Mouse (Mus musculus): ENCODE measurements around the gene Ctnnal1. TPM values are rescaled to one million over a fixed set of nuclear protein-coding genes. Genes with fewer than 3 reads are reported as not detected.

Ctnnal1 gene
- polyA plus RNA-seq, 1 experiment = 34.5 TPM

DNA sequence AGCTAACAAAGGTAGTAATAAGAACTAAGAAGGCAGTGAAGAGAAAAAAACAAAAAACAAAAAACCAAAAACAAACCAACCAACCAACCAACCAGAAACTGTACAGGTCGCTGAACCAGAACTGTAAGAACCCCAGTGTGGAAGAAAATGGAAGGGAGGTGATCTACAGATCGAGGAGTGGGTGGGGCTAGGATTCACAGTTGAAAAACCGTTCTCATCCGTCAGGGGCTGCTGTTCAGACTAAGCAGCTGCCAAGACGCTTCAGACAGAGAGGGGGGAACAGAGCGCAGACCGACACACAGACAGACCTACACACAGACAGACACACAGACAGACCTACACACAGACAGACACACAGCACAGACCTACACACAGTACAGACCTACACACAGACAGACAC is 22.5 kb downstream of the Ctnnal1 start:
- TF ChIP-seq POLR2A (IDR thresholded peaks at IDR 0.05; ENCODE audit: borderline replicate concordance, insufficient read depth, low read length) = no peak
- no peak for TF ChIP-seq CTCF (IDR thresholded peaks at IDR 0.05; ENCODE audit: borderline replicate concordance, insufficient read depth, low read depth, low read length)
- Histone ChIP-seq H3K27ac (ENCODE audit: insufficient read depth, low read length) (no peak overlapping the region), H3K27me3 (ENCODE audit: control insufficient read depth, insufficient read depth, low read length) (no peaks in the 10 kb centered on the region), H3K4me3 (replicated peaks; ENCODE audit: insufficient read depth, low read depth, low read length) (no peak overlapping the region), H3K4me1 (ENCODE audit: control insufficient read depth, insufficient read depth, low read length) (no peaks in the 10 kb centered on the region)
- no peak for DNase-seq
- 66% methylated on average over 7 of the region's 7 CpGs for WGBS

DNA sequence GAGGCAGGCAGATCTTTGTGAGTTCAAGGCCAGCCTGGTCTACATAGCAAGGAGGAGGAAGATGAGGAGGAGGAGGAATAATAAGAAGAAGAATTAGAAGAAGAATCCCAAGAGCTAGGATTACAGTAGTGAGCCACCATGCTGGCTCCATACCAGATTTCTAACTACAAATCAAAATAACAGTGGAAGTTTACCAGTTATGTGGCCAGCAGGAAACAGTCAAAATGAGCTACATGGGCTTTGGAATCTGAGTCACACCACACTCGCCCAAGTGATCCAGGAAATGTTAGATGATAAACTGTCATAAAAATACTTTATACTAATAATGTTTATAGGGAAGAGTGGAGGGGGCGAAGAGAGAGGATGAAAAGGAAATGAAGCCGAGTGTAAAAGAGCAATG is 24.7 kb downstream of the Ctnnal1 start:
- WGBS = 98% methylated on average over 3 of the region's 3 CpGs
- H3K27ac ChIP-seq (ENCODE audit: insufficient read depth, low read length) = no peak overlapping the region
- H3K4me3 ChIP-seq (replicated peaks; ENCODE audit: insufficient read depth, low read depth, low read length) = no peak overlapping the region
- H3K27me3 ChIP-seq (ENCODE audit: control insufficient read depth, insufficient read depth, low read length) = no peaks in the 10 kb centered on the region
- no peaks in the 10 kb centered on the region for H3K4me1 ChIP-seq (ENCODE audit: control insufficient read depth, insufficient read depth, low read length)
- no peak for DNase-seq
- TF ChIP-seq POLR2A (IDR thresholded peaks at IDR 0.05; ENCODE audit: borderline replicate concordance, insufficient read depth, low read length) = no peak
- no peak for TF ChIP-seq CTCF (IDR thresholded peaks at IDR 0.05; ENCODE audit: borderline replicate concordance, insufficient read depth, low read depth, low read length)

DNA sequence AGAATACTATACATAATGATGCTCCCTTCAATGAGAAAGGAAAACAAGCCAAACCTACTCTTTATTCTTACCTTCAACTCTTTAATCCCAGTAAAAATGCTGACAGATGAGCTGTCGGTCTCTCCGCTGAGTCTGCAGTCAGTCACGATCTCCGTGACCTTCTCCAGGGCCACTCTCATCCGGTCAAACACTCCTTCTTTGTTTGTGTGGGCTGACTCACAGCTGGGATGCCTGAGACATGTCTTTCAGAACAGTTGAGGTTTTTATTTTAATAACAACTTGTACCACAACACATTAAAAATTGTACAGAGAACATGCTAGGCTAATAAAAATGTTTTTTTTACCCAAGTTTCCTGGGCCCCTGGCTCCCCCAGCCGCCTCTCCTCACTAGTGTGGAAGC is 27.3 kb downstream of the Ctnnal1 start:
- Histone ChIP-seq H3K27me3 (ENCODE audit: control insufficient read depth, insufficient read depth, low read length) (no peaks in the 10 kb centered on the region), H3K4me3 (replicated peaks; ENCODE audit: insufficient read depth, low read depth, low read length) (no peak overlapping the region), H3K4me1 (ENCODE audit: control insufficient read depth, insufficient read depth, low read length) (no peaks in the 10 kb centered on the region), H3K27ac (ENCODE audit: insufficient read depth, low read length) (no peak overlapping the region)
- WGBS = 87% methylated on average over 6 of the region's 6 CpGs
- TF ChIP-seq POLR2A (IDR thresholded peaks at IDR 0.05; ENCODE audit: borderline replicate concordance, insufficient read depth, low read length) (no peak), CTCF (IDR thresholded peaks at IDR 0.05; ENCODE audit: borderline replicate concordance, insufficient read depth, low read depth, low read length) (no peak)
- no peak for DNase-seq

DNA sequence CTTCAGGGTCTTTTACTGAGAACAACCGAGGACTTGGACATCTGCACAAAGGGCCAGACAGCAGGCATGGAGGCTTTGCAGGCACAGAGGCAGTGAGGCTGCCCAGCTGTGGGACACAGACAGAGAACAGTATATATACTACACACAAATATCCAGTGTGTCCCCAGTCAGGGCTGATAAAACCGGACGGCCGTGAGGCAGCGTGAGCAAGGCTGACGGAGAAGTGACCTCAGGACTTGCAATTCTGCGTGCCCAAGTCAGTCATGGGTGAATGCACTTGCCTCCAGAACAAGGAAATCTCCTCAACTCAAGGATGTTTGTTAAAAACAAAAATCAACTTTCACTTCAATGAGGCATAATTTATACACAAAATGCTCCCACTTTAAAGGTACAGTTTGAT is 33.0 kb downstream of the Ctnnal1 start:
- H3K4me1 ChIP-seq (ENCODE audit: control insufficient read depth, insufficient read depth, low read length) = no peaks in the 10 kb centered on the region
- no peak for TF ChIP-seq POLR2A (IDR thresholded peaks at IDR 0.05; ENCODE audit: borderline replicate concordance, insufficient read depth, low read length)
- TF ChIP-seq CTCF (IDR thresholded peaks at IDR 0.05; ENCODE audit: borderline replicate concordance, insufficient read depth, low read depth, low read length) = no peak
- H3K4me3 ChIP-seq (replicated peaks; ENCODE audit: insufficient read depth, low read depth, low read length) = no peak overlapping the region
- H3K27ac ChIP-seq (ENCODE audit: insufficient read depth, low read length) = no peak overlapping the region
- 87% methylated on average over 7 of the region's 7 CpGs for WGBS
- no peaks in the 10 kb centered on the region for H3K27me3 ChIP-seq (ENCODE audit: control insufficient read depth, insufficient read depth, low read length)
- no peak for DNase-seq

DNA sequence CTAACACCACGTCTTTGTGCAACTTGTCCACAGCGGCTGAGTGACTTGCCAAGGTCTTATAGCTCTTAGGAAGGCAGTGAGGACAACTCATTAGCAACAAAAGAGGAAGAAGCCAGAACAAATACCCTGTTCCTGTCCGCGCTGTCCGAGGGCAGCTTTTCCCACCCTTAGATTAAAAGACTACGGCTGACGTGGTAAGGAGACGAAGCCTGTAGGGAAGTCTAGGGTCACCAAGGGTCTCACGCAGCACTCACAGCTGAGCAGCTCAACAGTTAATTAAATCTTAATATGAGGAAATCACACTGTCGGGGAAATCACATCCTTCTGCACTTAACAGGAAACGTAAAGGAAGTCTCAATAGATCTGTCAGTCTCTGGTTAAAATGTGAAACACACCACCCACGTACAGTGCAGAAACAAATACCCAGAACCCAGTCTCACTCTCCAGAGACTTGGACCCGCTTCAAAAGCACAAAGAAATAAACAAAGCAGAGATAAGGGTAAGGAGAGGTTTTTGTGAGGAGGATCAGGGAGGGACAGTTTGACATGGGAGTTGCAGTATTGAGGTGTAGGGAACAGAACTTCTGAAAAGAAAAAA is 33.9 kb downstream of the Ctnnal1 start:
- H3K4me3 ChIP-seq (replicated peaks; ENCODE audit: insufficient read depth, low read depth, low read length) = no peak overlapping the region
- 78% methylated on average over 13 of the region's 13 CpGs for WGBS
- no peak overlapping the region for H3K27ac ChIP-seq (ENCODE audit: insufficient read depth, low read length)
- H3K27me3 ChIP-seq (ENCODE audit: control insufficient read depth, insufficient read depth, low read length) = no peaks in the 10 kb centered on the region
- DNase-seq = no peak
- TF ChIP-seq CTCF (IDR thresholded peaks at IDR 0.05; ENCODE audit: borderline replicate concordance, insufficient read depth, low read depth, low read length) (no peak), POLR2A (IDR thresholded peaks at IDR 0.05; ENCODE audit: borderline replicate concordance, insufficient read depth, low read length) (no peak)
- no peaks in the 10 kb centered on the region for H3K4me1 ChIP-seq (ENCODE audit: control insufficient read depth, insufficient read depth, low read length)

DNA sequence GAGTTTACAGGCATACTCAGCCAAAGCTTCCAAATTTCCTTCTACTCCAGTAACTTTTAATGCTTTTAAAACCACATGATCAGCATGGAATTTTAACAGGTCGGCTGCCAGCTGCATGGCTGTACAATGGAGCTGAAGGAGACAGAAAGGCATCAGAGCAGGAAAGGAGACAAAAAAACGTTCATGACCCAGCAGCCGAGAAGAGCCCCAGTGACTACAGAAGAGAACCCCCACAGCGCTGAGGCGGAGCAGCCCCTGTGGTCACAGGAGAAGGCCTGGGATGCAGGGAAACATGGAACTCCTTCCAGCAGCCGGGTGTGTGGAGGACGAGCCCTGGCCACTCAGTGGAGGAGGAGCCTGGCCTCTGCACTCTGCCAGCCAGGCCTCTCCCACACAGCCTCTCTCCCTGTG is 35.5 kb downstream of the Ctnnal1 start:
- Histone ChIP-seq H3K4me1 (ENCODE audit: control insufficient read depth, insufficient read depth, low read length) (no peaks in the 10 kb centered on the region), H3K27me3 (ENCODE audit: control insufficient read depth, insufficient read depth, low read length) (no peaks in the 10 kb centered on the region), H3K27ac (ENCODE audit: insufficient read depth, low read length) (no peak overlapping the region), H3K4me3 (replicated peaks; ENCODE audit: insufficient read depth, low read depth, low read length) (no peak overlapping the region)
- TF ChIP-seq CTCF (IDR thresholded peaks at IDR 0.05; ENCODE audit: borderline replicate concordance, insufficient read depth, low read depth, low read length) = no peak
- no peak for TF ChIP-seq POLR2A (IDR thresholded peaks at IDR 0.05; ENCODE audit: borderline replicate concordance, insufficient read depth, low read length)
- 25% methylated on average over 7 of the region's 7 CpGs for WGBS
- peak in 1 of 2 experiments; percentile 22 for DNase-seq

DNA sequence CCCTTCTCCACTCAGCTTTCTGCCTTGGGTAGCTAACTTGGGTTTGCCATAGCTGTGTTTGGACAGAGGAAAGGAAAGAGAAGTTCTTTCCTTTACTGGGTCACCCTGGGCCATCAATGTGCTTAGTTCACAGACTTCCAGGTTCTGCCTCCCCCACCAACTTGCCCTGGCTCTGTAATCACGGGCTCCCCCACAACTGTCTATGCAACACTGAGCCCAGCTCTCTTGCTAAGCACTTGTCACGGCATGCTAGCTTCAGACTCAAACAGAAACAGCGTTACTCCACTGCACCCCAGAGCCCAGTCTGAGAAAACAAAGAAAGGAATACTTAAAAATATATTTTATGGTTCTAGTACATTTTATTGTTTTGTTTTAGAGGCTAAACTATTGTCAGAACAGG is 36.1 kb downstream of the Ctnnal1 start:
- Histone ChIP-seq H3K27me3 (ENCODE audit: control insufficient read depth, insufficient read depth, low read length) (no peaks in the 10 kb centered on the region), H3K4me3 (replicated peaks; ENCODE audit: insufficient read depth, low read depth, low read length) (no peak overlapping the region), H3K4me1 (ENCODE audit: control insufficient read depth, insufficient read depth, low read length) (no peaks in the 10 kb centered on the region), H3K27ac (ENCODE audit: insufficient read depth, low read length) (no peak overlapping the region)
- TF ChIP-seq POLR2A (IDR thresholded peaks at IDR 0.05; ENCODE audit: borderline replicate concordance, insufficient read depth, low read length) (no peak), CTCF (IDR thresholded peaks at IDR 0.05; ENCODE audit: borderline replicate concordance, insufficient read depth, low read depth, low read length) (no peak)
- no peak for DNase-seq
- 70% methylated on average over 3 of the region's 3 CpGs for WGBS

DNA sequence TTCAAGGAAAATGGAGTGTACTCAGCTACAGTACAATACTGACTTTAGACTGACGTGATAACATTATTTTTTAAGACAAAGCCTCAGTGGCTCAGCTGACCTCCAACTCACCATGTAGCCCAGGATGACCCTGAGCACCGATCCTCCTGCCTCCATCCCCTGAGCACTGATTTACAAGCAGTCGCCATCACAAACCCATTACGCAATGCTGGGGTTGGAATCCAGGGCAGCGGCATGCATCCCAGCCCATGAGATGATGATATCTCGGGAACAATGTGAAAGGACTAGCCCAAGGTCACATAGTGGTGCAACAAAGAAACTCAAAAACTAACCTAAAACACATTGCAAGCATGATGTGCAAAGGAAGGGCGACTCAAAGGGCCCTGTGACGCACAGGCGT is 40.8 kb downstream of the Ctnnal1 start:
- Histone ChIP-seq H3K4me1 (ENCODE audit: control insufficient read depth, insufficient read depth, low read length) (no peaks in the 10 kb centered on the region), H3K27ac (ENCODE audit: insufficient read depth, low read length) (no peak overlapping the region), H3K27me3 (ENCODE audit: control insufficient read depth, insufficient read depth, low read length) (no peaks in the 10 kb centered on the region), H3K4me3 (replicated peaks; ENCODE audit: insufficient read depth, low read depth, low read length) (no peak overlapping the region)
- DNase-seq = no peak
- no peak for TF ChIP-seq CTCF (IDR thresholded peaks at IDR 0.05; ENCODE audit: borderline replicate concordance, insufficient read depth, low read depth, low read length)
- TF ChIP-seq POLR2A (IDR thresholded peaks at IDR 0.05; ENCODE audit: borderline replicate concordance, insufficient read depth, low read length) = no peak
- WGBS = 90% methylated on average over 9 of the region's 9 CpGs

All from cerebellum, adult 2 months (tissue).